Mouse (Mus musculus) cerebellum, adult 2 months (tissue): ENCODE measurements around the gene Accsl. TPM values are rescaled to one million over a fixed set of nuclear protein-coding genes. Genes with fewer than 3 reads are reported as not detected.

Experiments used
- DNase-seq, 2 experiments: peaks; one replicate each; pipeline ENCODE4 v3.0.0; 2021
- H3K27ac ChIP-seq: fragments of 200-500 bp; 2 replicates; pipeline ENCODE4 v1.5.1; 2012; ENCODE audit warnings: low read length, control low read depth, inconsistent platforms; ENCODE audit not compliant: insufficient read depth
- H3K27me3 ChIP-seq: fragments of 200-500 bp; 2 replicates; pipeline ENCODE4 v1.6.1; 2012; ENCODE audit warnings: inconsistent platforms, mild to moderate bottlenecking, low read length, moderate library complexity; ENCODE audit not compliant: control insufficient read depth, insufficient read depth
- H3K4me1 ChIP-seq: fragments of 200-500 bp; 2 replicates; pipeline ENCODE4 v1.6.1; 2011; ENCODE audit warnings: low read length; ENCODE audit not compliant: control insufficient read depth, insufficient read depth
- H3K4me3 ChIP-seq: fragments of 200-500 bp; replicated peaks from 2 replicates; pipeline ENCODE3; 2011; ENCODE audit warnings: mild to moderate bottlenecking, low read depth, low read length, control low read depth; ENCODE audit not compliant: insufficient read depth
- CTCF ChIP-seq: fragments of 200-500 bp; IDR thresholded peaks from 2 replicates; pipeline ENCODE4 v1.5.1; 2011; ENCODE audit warnings: low read depth, mild to moderate bottlenecking, control low read depth, low read length, moderate library complexity, borderline replicate concordance; ENCODE audit not compliant: insufficient read depth
- POLR2A ChIP-seq: fragments of 200-500 bp; IDR thresholded peaks from 2 replicates; pipeline ENCODE4 v1.6.1; 2011; ENCODE audit warnings: low read length, control low read depth, borderline replicate concordance; ENCODE audit not compliant: insufficient read depth
- WGBS: fragments of 180-500 bp; shearing (Covaris S2); methylation state at CpG from one replicate; pipeline ENCODE4 v1.1.7; 2018; 5-methylcytosine and 5-hydroxymethylcytosine counted together
- polyA plus RNA-seq: library from polyadenylated mRNA; depleted of rRNA; stranded (reverse); fragments of >200 nt; gene quantifications from 2 replicates; pipeline ENCODE4 v1.2.3, GENCODE M21; 2012

Accsl gene
- polyA plus RNA-seq, 1 experiment: 0.72 TPM

DNA sequence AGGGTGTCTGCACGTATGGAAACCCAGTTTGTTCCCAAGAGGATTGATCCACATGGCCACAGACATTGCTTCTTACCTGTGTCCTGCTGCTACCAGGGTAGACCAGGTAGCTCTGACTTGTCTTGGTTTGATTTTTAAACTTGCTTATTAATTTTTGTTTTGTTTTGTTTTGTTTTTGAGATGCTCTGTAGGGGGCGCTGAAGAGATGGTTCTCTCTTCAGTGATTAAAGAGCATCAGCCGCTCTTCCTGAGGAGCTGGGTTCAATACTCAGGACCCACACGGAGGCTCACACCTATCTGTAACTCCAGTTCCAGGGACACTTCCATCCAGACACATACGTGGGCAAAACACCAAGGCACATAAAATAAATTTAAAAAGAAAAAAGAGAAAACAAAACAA lies 14.1 kb upstream of the Accsl start:
- 67% methylated on average over 5 of the region's 5 CpGs for WGBS
- TF ChIP-seq CTCF (no peak), POLR2A (no peak)
- no peak overlapping the region for H3K4me3 ChIP-seq
- no peak for DNase-seq
- no peaks in the 10 kb centered on the region for H3K4me1 ChIP-seq
- H3K27ac ChIP-seq: no peak overlapping the region
- H3K27me3 ChIP-seq: no peaks in the 10 kb centered on the region

DNA sequence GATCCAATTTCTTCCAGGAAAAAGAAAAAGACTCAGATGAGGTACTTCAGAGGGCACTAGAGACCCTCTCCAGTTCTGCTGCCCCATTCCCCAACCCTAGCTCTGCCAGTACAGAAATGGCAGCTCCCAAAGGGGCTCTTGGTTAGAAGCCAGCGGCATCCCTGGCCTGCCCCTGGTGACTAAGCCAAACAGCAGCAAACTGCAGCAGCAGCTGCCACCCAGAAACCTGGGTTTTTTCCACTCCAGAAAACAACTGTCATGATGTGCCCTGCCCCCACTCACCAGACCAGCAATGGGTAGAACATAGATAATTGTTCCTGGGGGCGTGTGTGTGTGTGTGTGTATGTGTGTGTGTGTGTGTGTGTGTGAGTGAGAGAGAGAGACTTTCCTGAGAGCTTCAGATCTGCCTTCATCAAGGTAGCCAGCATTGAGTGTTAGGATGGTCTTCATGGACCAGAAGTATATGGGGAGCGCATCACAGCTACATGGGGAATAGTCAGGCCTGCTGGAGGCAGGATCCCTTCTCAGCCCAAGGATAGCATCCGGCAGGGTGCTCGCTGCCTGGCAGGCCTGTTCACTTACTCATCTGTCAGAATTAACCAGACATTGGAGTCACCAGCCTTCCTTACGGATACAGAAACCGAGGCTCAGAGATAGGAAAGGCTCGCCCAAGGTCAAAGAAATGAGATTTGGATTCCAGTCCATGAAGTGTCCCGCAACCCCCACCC lies 12.8 kb upstream of the Accsl start:
- Histone ChIP-seq H3K4me3 (no peak overlapping the region), H3K27ac (no peak overlapping the region), H3K27me3 (no peaks in the 10 kb centered on the region), H3K4me1 (no peaks in the 10 kb centered on the region)
- DNase-seq: no peak
- whole genome bisulfite sequencing: 87% methylated on average over 9 of the region's 9 CpGs
- TF ChIP-seq CTCF: no peak
- TF ChIP-seq POLR2A: no peak

DNA sequence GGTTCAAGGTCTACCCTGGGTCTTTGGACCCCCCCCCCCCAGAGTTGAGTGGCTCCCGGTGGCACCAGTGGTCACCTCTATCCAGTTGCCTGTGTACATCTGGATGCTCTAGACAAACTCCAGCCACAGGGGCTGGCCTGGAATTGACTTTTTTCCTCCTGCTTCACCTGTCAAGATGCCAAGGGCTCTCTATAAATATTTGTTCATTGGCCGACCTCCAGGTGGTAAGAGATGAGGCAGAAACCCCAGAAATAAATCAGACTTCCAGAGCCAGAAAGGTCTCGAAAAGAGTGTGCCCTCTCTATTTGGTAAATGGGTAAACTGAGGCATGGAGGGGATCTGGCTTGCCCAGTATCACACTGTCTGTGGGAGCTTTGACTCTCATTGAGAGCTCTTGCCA lies 12.0 kb upstream of the Accsl start:
- no peak overlapping the region for H3K27ac ChIP-seq
- H3K4me3 ChIP-seq: no peak overlapping the region
- no peaks in the 10 kb centered on the region for H3K27me3 ChIP-seq
- DNase-seq: no peak
- TF ChIP-seq POLR2A (no peak), CTCF (no peak)
- no peaks in the 10 kb centered on the region for H3K4me1 ChIP-seq
- 33% methylated on average over 3 of the region's 3 CpGs for WGBS

DNA sequence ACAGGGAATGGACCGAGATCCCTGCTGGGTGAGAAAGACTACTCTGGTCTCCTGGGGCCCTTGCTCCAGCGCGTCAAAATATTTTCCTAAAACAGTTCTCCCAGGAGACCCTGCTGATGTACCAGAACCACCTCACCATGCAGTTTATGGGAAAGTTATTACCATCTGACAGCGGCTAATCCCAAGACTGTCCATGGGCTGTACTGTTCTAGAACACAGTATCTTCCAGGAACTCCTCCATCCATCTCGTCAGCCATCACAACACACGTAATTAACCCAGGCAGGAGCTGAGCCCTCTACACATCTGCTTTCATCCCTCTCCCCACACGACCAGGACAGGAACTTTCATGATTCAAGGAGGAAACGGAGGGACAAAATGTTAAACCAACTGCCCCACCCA lies 11.5 kb upstream of the Accsl start:
- WGBS: 70% methylated on average over 8 of the region's 8 CpGs
- H3K4me1 ChIP-seq: no peaks in the 10 kb centered on the region
- H3K27ac ChIP-seq: no peak overlapping the region
- no peak for DNase-seq
- H3K4me3 ChIP-seq: no peak overlapping the region
- no peaks in the 10 kb centered on the region for H3K27me3 ChIP-seq
- TF ChIP-seq POLR2A (no peak), CTCF (no peak)

DNA sequence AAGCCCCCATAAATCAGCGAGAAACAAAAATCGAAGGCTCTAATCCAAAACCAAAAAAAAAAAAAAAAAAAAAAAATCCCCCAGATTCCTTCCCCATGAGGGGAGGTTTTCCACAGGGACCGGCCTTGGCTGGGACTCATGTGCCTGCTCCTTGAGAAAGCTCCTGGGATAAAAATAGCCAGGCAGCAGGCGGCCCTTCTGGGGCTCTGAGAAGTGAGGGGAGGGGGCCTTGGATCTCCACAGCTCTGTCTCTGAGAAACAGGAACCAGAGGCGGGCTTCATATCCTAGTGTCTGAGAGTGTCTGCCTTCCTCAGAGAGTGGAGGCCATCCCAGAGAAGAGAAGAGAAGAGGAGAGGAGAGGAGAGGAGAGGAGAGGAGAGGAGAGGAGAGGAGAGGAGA lies 8.0 kb upstream of the Accsl start:
- TF ChIP-seq CTCF: no peak
- no peak for TF ChIP-seq POLR2A
- Histone ChIP-seq H3K4me3 (no peak overlapping the region), H3K4me1 (no peaks in the 10 kb centered on the region), H3K27ac (no peak overlapping the region), H3K27me3 (no peaks in the 10 kb centered on the region)
- DNase-seq: no peak
- WGBS: 68% methylated on average over 5 of the region's 5 CpGs

DNA sequence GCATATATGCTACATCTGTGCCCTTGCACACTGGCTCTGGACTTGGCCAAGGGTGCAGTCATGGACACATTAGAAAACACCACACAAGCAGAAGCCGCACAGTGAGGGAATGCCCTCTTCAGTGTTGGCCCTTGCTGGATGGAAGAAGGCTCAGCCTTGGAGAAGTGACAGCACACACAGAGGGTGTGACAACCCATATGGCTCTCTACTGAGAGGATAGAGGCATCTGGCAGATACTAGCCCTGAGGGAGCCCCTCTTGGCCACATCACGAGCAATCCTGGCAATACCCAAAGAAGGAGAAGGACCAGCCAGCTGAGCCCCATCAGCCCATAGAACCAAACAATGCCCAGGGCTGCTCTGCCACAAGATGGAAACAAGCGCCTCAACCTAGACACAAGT lies 5.6 kb upstream of the Accsl start:
- Histone ChIP-seq H3K4me1 (no peaks in the 10 kb centered on the region), H3K27me3 (no peaks in the 10 kb centered on the region), H3K27ac (no peak overlapping the region), H3K4me3 (no peak overlapping the region)
- TF ChIP-seq CTCF (no peak), POLR2A (no peak)
- no peak for DNase-seq
- WGBS: 43% methylated on average over 3 of the region's 3 CpGs

DNA sequence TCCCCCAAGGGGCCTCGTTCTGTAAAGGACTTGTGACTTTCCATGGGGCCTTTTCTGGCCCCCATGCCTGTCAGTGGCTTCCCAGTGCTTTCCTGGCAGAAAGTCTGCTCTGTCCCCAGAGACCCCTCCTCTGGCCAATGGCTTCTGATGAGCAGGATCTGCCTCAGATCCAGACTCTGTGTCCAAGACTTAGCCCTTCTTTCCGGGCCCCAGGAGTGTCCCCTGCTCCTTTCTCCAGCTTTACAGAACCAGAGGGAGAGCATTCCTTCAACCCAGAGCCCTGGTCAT lies 5.2 kb upstream of the Accsl start:
- H3K27me3 ChIP-seq: no peaks in the 10 kb centered on the region
- H3K4me3 ChIP-seq: no peak overlapping the region
- no peak overlapping the region for H3K27ac ChIP-seq
- TF ChIP-seq CTCF: no peak
- no peak for TF ChIP-seq POLR2A
- H3K4me1 ChIP-seq: no peaks in the 10 kb centered on the region
- no peak for DNase-seq
- WGBS: 15% methylated on average over 2 of the region's 2 CpGs

DNA sequence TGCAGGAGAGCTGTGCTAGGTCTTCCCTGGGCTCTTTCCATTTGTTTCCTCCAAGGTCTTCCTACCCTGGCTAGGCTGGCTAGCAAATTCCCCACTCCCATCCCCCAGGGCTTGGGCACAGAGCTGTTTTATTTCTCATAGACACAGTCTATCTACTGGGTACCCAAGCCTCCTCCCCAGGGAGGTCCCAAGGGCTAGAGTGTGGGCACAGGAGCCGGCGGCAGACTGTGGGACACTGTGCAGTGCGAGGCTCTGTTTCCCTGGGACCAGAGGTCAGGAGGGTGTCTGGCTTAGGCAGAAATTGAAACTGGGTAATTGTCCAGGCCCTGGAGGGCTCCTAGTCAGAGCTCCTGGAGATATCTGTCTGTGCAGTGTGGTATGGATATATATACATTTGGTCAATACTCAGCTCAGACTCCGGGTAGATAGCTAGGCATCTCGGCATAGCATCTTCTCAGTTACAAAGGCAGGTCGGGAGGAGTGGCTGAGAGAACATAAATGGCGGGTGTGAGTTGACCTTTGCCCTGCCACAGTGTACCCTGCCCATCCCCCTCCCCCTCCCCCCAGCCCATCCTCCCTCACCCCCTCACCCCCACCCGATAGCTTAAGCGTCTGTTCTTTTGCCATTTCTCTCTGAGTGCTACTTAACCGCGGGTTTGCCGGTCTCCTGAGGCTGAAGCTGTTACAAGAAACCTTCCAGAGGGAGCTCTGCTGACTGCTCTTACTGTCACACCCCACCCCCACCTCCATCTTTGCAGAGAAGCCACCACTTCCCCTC lies 4.7 kb upstream of the Accsl start:
- Histone ChIP-seq H3K4me3 (no peak overlapping the region), H3K4me1 (no peaks in the 10 kb centered on the region), H3K27ac (no peak overlapping the region), H3K27me3 (no peaks in the 10 kb centered on the region)
- 37% methylated on average over 12 of the region's 12 CpGs for WGBS
- TF ChIP-seq CTCF (no peak), POLR2A (no peak)
- DNase-seq: no peak
